Mouse (Mus musculus) heart, adult 9 months (tissue): ENCODE data around the gene Vpreb2.
A peak's percentile ranks its signal among the peaks of the same experiment; 100 is the strongest.
"Not testable (repeated sequence)": the region's sequence is repeated elsewhere in the genome, so short reads cannot be mapped to it uniquely, and the experiment has no call there.

ENCODE experiments used
- DNase-seq, 2 experiments: peaks; one replicate each; pipeline ENCODE4 v3.0.0; 2022; ENCODE audit warnings: low spot score in 2 of 2

Vpreb2 gene

GRCm38 (mm10) chr16:17980128-17980527 lies at the start of gene Vpreb2:
Gene Vpreb2 (plus strand): TSS chr16:17980428.
- no peak for DNase-seq

- DNase-seq: no peak
Observed at GRCm38 (mm10) chr16:17931906-17932460, 48.2 kb upstream of the Vpreb2 start.

DNA sequence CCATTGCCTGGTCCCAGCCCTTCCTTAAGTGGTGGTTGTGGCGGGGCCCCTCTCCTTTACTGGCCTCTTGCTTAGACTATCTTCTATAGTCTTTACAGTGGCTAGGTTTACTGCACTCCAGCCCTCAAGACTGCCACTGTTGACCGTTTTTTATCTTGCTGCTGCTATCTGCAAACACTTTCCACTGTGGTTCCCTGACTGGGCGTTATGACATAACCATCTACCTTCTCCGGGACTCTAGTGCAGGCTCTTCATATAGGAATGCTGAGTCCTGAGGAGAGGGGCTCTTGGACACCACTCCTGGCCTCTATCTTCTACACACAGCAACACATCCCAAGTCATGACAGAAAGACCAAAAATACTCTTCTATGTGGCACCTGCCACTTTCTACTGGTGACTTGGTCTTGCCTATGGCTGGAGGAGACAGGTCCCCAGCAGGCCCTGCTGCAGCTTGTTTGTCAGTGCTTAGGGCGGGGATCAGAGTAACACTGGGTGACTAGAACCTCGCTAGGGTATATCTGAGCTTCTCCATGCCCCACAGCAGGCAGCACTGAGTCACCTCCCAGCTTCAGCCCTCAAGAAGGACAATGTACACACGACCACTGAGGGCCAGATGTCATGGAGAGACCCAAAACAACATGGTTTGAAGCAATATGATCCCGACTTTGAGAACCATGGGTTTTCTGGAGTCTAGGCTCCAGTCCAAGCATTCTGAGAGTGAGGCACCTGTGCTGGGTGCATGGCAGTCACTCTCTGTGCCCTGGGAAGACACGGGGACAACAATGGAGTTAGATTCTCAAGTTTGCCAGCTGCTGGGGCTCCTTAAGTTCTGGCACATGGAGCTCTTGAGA lies 46.4 kb upstream of the Vpreb2 start:
- DNase-seq: no peak

- no peak for DNase-seq
Observed at GRCm38 (mm10) chr16:17934445-17934910, 45.8 kb upstream of the Vpreb2 start.

DNA sequence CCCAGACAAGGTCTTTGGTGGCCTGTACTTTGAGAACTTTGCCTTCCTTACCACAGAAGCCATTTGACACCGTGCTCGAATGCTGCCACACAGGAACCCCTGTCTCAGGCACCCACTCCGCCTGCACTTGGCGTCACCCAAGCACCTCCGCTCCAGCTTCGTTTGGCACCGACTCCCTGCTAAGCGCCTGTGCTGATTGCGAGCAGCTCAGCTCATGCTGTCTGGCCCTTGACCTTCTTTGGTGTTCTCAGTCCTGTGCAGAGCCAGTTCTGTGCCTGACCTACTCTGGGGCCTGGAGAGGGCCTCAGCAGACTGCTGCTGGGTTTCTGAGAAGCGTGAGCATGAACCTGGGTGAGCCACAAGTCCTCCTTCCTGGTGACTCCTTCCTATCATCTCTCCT lies 43.5 kb upstream of the Vpreb2 start:
- DNase-seq: no peak

DNA sequence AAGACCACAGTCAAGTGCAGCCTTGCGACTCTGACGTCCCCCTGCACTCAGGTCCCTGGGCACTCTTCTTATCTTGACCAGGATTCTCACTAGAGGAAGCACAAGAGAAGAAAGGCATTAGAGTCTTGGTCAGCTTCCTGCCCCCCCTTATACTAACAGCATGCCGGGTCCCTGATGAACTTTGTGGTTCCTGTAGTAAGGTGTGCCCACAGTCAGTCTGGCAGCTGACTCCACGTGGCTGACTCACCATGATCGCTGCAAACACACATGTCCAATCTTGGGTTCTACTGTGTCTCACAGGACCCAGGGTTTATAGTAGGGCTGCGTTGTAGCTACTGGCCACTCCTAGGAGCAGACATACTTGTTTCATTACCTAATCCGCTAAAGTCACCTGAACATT lies 42.0 kb upstream of the Vpreb2 start:
- no peak for DNase-seq

- no peak for DNase-seq
Observed at GRCm38 (mm10) chr16:17938821-17939220, 41.4 kb upstream of the Vpreb2 start.

DNA sequence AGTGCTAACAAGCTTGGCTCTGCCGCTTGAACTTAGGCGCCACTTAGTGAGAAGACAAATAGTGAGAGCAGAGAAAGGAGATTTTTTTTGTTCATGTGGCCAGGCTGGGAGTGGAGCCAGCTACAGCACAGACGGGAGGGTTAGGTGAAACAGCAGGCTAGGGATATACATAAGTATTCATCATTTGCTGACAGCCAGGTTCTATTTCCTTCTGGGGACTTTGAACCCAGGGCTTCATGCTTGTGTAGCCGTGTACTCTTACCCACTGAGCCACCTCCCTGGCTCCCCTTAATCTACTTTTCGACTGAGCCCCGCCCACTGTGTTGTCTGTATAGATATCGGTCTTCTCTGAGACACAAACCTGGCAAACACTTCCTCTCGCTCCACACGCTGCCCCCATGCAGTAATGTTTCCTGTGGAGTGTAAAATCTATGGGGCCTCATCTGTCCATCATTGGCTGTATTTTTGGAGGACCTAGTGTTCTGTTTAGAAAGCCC lies 40.9 kb upstream of the Vpreb2 start:
- DNase-seq: no peak

DNA sequence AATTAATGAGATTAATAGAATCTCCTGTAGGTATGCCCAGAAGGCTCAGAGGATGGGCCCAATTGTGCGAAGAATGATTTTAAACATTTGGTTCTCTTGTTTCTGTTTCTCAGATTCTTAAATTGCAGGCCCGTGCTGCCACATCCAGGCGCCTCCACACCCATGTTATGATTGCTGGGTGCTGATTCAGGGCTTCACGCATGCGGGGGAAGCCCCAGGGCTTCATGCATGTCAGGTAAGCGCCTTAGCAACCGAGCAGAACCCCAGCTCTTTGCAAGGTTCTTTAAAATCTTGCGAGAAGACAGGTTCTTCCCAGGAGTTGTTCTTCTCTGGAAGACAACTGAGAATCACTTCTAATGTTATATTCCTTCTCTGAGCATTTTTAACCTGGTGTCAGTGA lies 36.8 kb upstream of the Vpreb2 start:
- DNase-seq: no peak

DNA sequence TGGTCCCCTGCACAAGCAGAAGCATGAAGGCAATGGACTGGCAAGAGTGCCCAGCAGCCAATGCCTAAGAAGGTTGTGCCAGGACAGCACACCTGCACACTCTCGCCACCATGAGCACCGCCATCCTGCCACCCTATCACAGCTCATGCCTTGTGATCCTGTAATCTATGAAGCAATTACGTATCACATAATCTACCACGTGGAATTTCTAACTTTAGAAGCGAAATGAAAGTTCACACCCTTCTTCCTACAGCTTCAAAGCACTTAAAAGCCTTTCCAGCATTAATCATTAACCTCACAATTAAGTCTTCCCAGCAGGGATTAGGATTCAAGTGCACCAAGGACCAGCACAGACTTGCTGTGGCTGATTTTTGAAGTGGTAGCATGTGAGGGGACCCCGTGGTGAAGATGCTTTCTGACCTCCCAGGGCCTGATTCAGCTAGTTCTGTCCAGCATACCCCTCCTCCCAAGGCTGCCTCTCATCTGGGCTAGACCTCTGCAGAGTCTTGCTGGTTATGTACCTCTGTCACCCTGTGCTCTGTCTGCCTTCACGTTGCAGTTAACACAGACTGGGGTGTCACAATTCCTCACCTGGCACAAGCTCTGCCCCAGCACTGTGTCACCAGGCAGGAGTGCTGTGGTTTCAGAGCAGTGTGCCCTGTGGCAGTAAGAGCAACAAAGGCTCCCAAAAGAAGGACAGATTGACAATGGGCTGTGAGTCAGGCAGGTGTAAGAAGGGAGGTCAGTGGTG lies 35.0 kb upstream of the Vpreb2 start:
- DNase-seq: no peak

GRCm38 (mm10) chr16:17949421-17949877 lies 30.8 kb upstream of the Vpreb2 start:
- DNase-seq: no peak

- DNase-seq: no peak
Observed at GRCm38 (mm10) chr16:17950068-17950467, 30.2 kb upstream of the Vpreb2 start.

GRCm38 (mm10) chr16:17951618-17952017 lies 28.6 kb upstream of the Vpreb2 start:
- DNase-seq: no peak

DNA sequence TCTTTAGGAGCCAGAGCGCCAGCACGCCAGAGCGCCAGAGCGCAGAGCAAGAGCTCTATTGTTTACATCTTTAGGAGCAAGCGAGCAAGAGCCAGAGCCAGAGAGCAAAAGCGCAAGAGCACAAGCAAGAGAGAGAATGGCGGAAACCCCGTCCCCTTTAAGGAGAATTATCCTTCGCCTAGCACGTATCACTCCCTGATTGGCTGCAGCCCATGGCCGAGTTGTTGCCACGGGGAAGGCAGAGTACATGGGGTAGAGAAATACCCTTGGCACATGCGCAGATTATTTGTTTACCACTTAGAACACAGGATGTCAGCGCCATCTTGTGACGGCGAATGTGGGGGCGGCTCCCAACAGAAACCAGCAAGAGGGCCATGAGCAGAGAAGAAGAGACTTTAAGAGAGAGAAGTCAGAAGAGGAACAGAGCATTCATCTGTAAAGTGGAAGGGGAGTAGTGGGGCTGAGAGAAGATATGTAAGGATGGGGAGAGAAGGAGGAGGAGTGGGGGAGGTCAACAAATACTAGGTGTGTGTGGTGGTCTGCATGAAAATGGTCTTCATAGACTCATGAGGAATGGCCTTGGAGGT lies 24.1 kb upstream of the Vpreb2 start:
- not testable (repeated sequence) for DNase-seq

GRCm38 (mm10) chr16:17962091-17962490 lies 18.1 kb upstream of the Vpreb2 start:
- no peak for DNase-seq

DNA sequence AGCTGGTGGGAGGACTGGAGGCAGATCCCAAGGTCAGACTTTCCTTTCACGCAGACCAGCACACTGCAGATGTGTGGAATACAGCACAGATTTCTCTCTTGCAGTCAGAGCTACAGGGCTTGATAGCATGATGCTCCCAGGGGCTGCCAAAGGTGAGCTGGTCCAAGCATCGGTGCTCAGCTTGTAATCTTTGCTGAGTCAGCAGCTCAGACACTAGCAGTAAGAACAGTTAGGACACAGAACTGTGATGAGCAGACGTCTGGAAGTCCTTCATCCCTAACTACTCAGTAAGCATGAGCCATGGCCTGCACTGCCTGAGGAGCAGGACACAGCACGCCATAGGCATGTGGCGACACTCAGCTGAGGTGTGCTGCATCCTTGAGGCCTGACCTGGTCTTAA lies 8.4 kb upstream of the Vpreb2 start:
- DNase-seq: no peak

GRCm38 (mm10) chr16:17977840-17978239 lies 2.4 kb upstream of the Vpreb2 start:
- not testable (repeated sequence) for DNase-seq

GRCm38 (mm10) chr16:17983201-17983600 lies 3.0 kb downstream of the Vpreb2 start:
- no peak for DNase-seq

GRCm38 (mm10) chr16:17984231-17984630 lies 4.0 kb downstream of the Vpreb2 start:
- DNase-seq: no peak

- DNase-seq: no peak
Observed at GRCm38 (mm10) chr16:17985078-17985477, 4.8 kb downstream of the Vpreb2 start.

GRCm38 (mm10) chr16:17986456-17987132 lies 6.4 kb downstream of the Vpreb2 start:
- peak; percentile 9 to 43 for DNase-seq
